Mouse (Mus musculus) liver, embryonic 12.5 days (tissue): ENCODE measurements around the gene Macf1. TPM values are rescaled to one million over a fixed set of nuclear protein-coding genes. Genes with fewer than 3 reads are reported as not detected.
A peak's percentile ranks its signal among the peaks of the same experiment; 100 is the strongest.
"Not testable (repeated sequence)": the region's sequence is repeated elsewhere in the genome, so short reads cannot be mapped to it uniquely, and the experiment has no call there.

Experiments
- ATAC-seq: fragments of 200-750 bp; cut with Nextera tagmentation; 2 replicates; pipeline ENCODE4 v1.8.0; 2017; ENCODE audit warnings: moderate number of reproducible peaks, mild to moderate bottlenecking, moderate library complexity
- H3K27ac ChIP-seq: fragments of 300-500 bp; sonication (generic); 2 replicates; pipeline ENCODE4 v1.5.1; 2016; ENCODE audit warnings: mild to moderate bottlenecking
- H3K27me3 ChIP-seq: fragments of 300-500 bp; sonication (generic); replicated peaks from 2 replicates; pipeline ENCODE4 v1.6.1; 2016; ENCODE audit warnings: mild to moderate bottlenecking, moderate library complexity
- H3K36me3 ChIP-seq: fragments of 300-500 bp; sonication (generic); 2 replicates; pipeline ENCODE4 v1.6.1; 2016; ENCODE audit warnings: mild to moderate bottlenecking, moderate library complexity
- H3K4me1 ChIP-seq: fragments of 300-500 bp; sonication (generic); 2 replicates; pipeline ENCODE4 v1.6.1; 2016
- H3K4me2 ChIP-seq: fragments of 300-500 bp; sonication (generic); 2 replicates; pipeline ENCODE4 v1.6.1; 2016; ENCODE audit warnings: mild to moderate bottlenecking, moderate library complexity
- H3K4me3 ChIP-seq: fragments of 300-500 bp; sonication (generic); 2 replicates; pipeline ENCODE4 v1.5.1; 2016; ENCODE audit warnings: mild to moderate bottlenecking, moderate library complexity
- H3K9ac ChIP-seq: fragments of 300-500 bp; sonication (generic); 2 replicates; pipeline ENCODE4 v1.6.1; 2016; ENCODE audit warnings: mild to moderate bottlenecking, moderate library complexity
- H3K9me3 ChIP-seq: fragments of 300-500 bp; sonication (generic); replicated peaks from 2 replicates; pipeline ENCODE4 v1.6.1; 2016; ENCODE audit warnings: mild to moderate bottlenecking, moderate library complexity
- WGBS: fragments of 180-500 bp; shearing (Covaris S2); methylation state at CpG from one replicate; pipeline ENCODE4 v1.1.7; 2016; ENCODE audit not compliant: insufficient replicate concordance; 5-methylcytosine and 5-hydroxymethylcytosine counted together
- polyA plus RNA-seq: library from polyadenylated mRNA; unstranded; fragments of >200 nt; fragmentation: Nextera tagmentation; extraction: Ambion mirVana; gene quantifications from 2 replicates; pipeline ENCODE4 v1.2.1, GENCODE M21; 2016

Macf1 gene
- polyA plus RNA-seq, 1 experiment from 2014 or later, result 15.1 TPM

GRCm38 (mm10) chr4:123520123-123520522 is 164.0 kb downstream of the Macf1 start:
- not testable (repeated sequence) for ATAC-seq, H3K4me2 ChIP-seq, H3K9ac ChIP-seq, H3K4me3 ChIP-seq, H3K9me3 ChIP-seq, H3K27ac ChIP-seq, H3K4me1 ChIP-seq, H3K27me3 ChIP-seq, H3K36me3 ChIP-seq
- WGBS, result 51% methylated on average over 5 of the region's 5 CpGs

DNA sequence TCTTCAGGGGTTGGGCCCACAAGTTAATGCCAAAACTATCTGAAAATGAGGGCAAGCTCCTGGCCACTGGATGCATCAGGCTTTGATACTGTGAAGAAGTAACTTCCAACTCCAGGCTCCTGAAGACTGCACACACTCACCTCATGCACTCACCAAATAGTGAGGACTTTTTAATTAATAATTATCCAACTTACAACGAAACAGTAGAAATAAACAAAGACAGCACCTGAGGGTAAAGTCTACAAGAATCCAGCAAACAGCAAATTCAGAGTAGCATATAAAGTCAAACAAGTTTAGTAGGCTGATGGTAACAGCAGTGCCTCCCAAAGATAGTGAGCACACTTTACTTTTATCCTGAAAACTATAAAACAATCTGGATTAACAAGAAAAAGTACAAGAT is 168.5 kb downstream of the Macf1 start:
- Histone ChIP-seq H3K4me3 (no peak overlapping the region), H3K36me3 (peaks cover 19% of the 10 kb centered on the region), H3K27ac (no peak overlapping the region), H3K9me3 (no peaks in the 10 kb centered on the region), H3K4me2 (no peak overlapping the region), H3K4me1 (no peaks in the 10 kb centered on the region), H3K9ac (no peak overlapping the region), H3K27me3 (no peaks in the 10 kb centered on the region)
- no peak for ATAC-seq
- WGBS, result 62% methylated on average over 1 of the region's 1 CpGs

DNA sequence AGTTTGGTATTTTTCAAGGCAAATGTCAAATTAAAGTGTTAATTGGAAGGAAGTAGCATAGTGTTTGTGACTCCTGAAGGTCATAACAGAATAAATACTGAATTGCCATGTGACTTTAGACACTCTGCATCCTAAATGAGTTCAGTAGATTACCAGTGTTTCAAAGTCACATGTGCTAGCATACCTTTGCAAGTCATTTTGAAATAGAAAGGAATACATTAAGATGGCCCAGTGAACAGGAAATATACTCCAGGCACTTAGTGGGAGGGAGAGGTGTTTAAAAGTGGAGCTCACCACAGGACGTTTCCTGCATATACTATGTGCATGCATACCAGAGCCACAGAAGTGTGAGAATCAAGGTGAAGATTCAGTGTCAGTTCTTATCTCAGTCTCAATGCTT is 174.0 kb downstream of the Macf1 start:
- no peaks in the 10 kb centered on the region for H3K9me3 ChIP-seq
- H3K27me3 ChIP-seq, result no peaks in the 10 kb centered on the region
- H3K36me3 ChIP-seq, result peaks cover 69% of the 10 kb centered on the region
- 52% methylated on average over 1 of the region's 1 CpGs for WGBS
- no peak for ATAC-seq
- no peak overlapping the region for H3K4me2 ChIP-seq
- H3K27ac ChIP-seq, result no peak overlapping the region
- H3K4me3 ChIP-seq, result no peak overlapping the region
- H3K9ac ChIP-seq, result no peak overlapping the region
- no peaks in the 10 kb centered on the region for H3K4me1 ChIP-seq

DNA sequence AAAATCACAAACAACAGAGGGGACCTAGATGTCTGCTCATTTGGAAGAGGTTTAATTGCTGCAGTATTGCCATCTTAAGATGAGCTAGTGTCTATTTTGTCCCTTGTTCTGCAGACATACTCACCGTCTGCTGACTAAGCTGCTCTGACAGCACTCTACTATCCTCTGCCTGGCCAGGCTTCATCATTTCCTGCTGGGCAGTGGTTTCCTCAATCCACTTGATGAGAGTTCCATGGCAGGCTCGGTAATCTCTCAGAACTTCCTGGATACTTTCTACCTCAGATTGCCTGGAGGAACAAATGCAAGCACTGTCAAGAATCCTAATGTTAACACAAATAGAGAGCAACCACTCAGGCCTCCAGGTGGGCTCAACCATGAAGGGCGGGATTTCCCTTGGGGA is 195.1 kb downstream of the Macf1 start:
- no peak overlapping the region for H3K4me3 ChIP-seq
- H3K9ac ChIP-seq, result no peak overlapping the region
- no peaks in the 10 kb centered on the region for H3K27me3 ChIP-seq
- H3K4me2 ChIP-seq, result no peak overlapping the region
- no peak for ATAC-seq
- no peaks in the 10 kb centered on the region for H3K4me1 ChIP-seq
- no peaks in the 10 kb centered on the region for H3K9me3 ChIP-seq
- H3K36me3 ChIP-seq, result peaks cover 83% of the 10 kb centered on the region
- 50% methylated on average over 3 of the region's 3 CpGs for WGBS
- no peak overlapping the region for H3K27ac ChIP-seq

DNA sequence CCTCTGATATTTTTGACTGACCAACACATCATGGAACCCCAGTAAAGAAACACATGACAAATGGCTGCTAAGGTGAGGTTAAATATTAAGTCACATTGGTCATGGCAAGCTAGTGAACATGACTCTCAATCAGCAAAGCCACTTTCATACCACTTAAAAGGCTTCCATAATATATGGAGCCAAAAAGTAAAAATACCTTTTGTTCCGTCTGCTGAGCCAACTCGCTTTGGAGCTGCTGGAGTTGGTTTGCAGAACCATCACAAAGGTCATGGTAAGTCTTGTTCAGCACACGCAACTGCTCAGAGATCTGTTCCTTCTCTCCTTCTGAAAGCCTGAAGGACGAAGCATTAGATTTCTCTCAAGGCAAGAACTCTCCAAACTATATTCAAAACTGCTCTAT is 204.2 kb downstream of the Macf1 start:
- no peak for ATAC-seq
- Histone ChIP-seq H3K4me2 (no peak overlapping the region), H3K36me3 (peaks cover 60% of the 10 kb centered on the region), H3K4me1 (no peaks in the 10 kb centered on the region), H3K9ac (no peak overlapping the region), H3K27me3 (no peaks in the 10 kb centered on the region), H3K27ac (no peak overlapping the region), H3K4me3 (no peak overlapping the region), H3K9me3 (no peaks in the 10 kb centered on the region)
- 81% methylated on average over 4 of the region's 4 CpGs for WGBS

DNA sequence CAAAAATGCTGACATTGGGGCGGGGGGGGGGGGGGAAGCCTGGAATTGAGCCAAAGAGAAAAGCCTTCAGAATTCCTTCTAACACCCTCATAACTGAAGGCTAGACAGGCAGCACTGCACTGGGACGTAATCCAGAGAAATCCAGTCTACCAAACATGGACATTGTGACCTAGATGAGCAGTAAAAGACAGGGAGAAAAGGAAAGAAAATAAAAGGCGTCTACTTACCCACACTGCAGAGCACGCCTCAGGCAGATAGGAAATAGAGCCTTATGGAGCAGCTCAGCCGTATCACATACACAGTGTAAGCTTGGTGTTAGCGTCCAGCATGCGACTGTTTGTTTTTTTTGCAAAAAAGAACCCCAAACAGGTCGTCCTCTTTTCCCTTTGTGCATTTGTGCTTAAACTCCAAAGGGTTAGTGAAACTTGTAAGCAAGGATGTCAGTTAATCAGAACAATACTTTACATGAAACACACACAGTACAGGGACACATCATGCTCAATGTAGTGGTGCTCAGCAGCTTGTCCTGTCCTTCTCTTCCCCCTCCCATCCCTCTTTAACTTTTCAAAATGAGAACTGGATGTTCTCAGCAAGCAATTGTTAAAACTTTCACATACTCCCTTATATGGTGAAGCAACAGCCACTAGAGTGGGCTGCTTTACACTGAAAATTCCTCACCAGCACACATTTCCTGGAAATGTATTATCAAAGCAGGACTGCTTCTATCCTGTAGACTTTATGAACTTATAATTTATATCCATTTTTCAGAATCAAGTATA is 205.3 kb downstream of the Macf1 start:
- Histone ChIP-seq H3K4me3 (no peak overlapping the region), H3K27me3 (no peaks in the 10 kb centered on the region), H3K4me1 (no peaks in the 10 kb centered on the region), H3K27ac (no peak overlapping the region), H3K9ac (no peak overlapping the region), H3K36me3 (peaks cover 64% of the 10 kb centered on the region), H3K4me2 (no peak overlapping the region), H3K9me3 (no peaks in the 10 kb centered on the region)
- no peak for ATAC-seq
- WGBS, result 78% methylated on average over 8 of the region's 8 CpGs

GRCm38 (mm10) chr4:123465799-123466198 is 218.4 kb downstream of the Macf1 start:
- no peaks in the 10 kb centered on the region for H3K4me1 ChIP-seq
- peaks cover 58% of the 10 kb centered on the region for H3K36me3 ChIP-seq
- H3K27me3 ChIP-seq, result no peaks in the 10 kb centered on the region
- H3K4me3 ChIP-seq, result no peak overlapping the region
- ATAC-seq, result no peak
- H3K9me3 ChIP-seq, result no peaks in the 10 kb centered on the region
- no peak overlapping the region for H3K27ac ChIP-seq
- WGBS, result 38% methylated on average over 1 of the region's 1 CpGs
- no peak overlapping the region for H3K4me2 ChIP-seq
- H3K9ac ChIP-seq, result no peak overlapping the region

GRCm38 (mm10) chr4:123460595-123461272 is 223.4 kb downstream of the Macf1 start:
- no peak overlapping the region for H3K9ac ChIP-seq
- no peak overlapping the region for H3K4me2 ChIP-seq
- ATAC-seq, result 0 out of 2 replicates have a peak, but pooled peaks have one; percentile 35
- no peaks in the 10 kb centered on the region for H3K4me1 ChIP-seq
- H3K27ac ChIP-seq, result no peak overlapping the region
- WGBS, result 58% methylated on average over 8 of the region's 8 CpGs
- H3K9me3 ChIP-seq, result no peaks in the 10 kb centered on the region
- H3K27me3 ChIP-seq, result no peaks in the 10 kb centered on the region
- no peak overlapping the region for H3K4me3 ChIP-seq
- peaks cover 86% of the 10 kb centered on the region for H3K36me3 ChIP-seq

- H3K4me3 ChIP-seq, result no peak overlapping the region
- ATAC-seq, result no peak
- WGBS, result 70% methylated on average over 7 of the region's 7 CpGs
- no peaks in the 10 kb centered on the region for H3K27me3 ChIP-seq
- no peaks in the 10 kb centered on the region for H3K4me1 ChIP-seq
- peaks cover 81% of the 10 kb centered on the region for H3K36me3 ChIP-seq
- no peaks in the 10 kb centered on the region for H3K9me3 ChIP-seq
- H3K4me2 ChIP-seq, result no peak overlapping the region
- H3K27ac ChIP-seq, result no peak overlapping the region
- no peak overlapping the region for H3K9ac ChIP-seq
These were observed 229.1 kb downstream of the Macf1 start for GRCm38 (mm10) chr4:123454871-123455640.

GRCm38 (mm10) chr4:123453729-123454128 is 230.4 kb downstream of the Macf1 start:
- H3K4me2 ChIP-seq, result no peak overlapping the region

DNA sequence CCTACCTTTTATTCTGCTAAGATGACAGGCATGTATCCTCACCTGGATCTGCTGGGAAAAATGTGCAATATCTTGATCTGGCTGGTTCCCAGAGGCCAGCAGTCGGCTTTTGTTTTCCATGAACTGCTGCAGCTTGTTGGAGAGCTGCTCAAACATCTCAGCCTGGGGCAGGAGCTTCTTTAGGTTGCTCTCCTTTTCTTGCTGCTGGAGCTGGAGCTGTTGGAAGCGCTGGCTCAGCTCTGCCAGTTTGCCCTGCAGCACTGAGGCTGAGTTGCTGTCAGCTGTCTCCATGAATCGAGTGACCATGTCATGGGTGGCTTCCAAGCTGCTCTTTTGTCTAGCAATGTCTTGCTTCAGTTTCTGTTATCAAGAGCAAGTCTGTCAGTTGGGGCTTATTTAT is 232.2 kb downstream of the Macf1 start:
- H3K9me3 ChIP-seq, result no peaks in the 10 kb centered on the region
- H3K4me2 ChIP-seq, result no peak overlapping the region
- no peak overlapping the region for H3K4me3 ChIP-seq
- 84% methylated on average over 3 of the region's 3 CpGs for WGBS
- no peak for ATAC-seq
- H3K9ac ChIP-seq, result no peak overlapping the region
- no peaks in the 10 kb centered on the region for H3K27me3 ChIP-seq
- H3K27ac ChIP-seq, result no peak overlapping the region
- peaks cover 84% of the 10 kb centered on the region for H3K36me3 ChIP-seq
- H3K4me1 ChIP-seq, result peaks cover 6% of the 10 kb centered on the region

More at GRCm38 (mm10) chr4:123453729-123454128, 230.4 kb downstream of the Macf1 start:
- no peak for ATAC-seq
- H3K9ac ChIP-seq, result no peak overlapping the region
- H3K27me3 ChIP-seq, result no peaks in the 10 kb centered on the region
- no peak overlapping the region for H3K4me3 ChIP-seq
- H3K4me1 ChIP-seq, result no peaks in the 10 kb centered on the region
- H3K9me3 ChIP-seq, result no peaks in the 10 kb centered on the region
- H3K36me3 ChIP-seq, result peaks cover 83% of the 10 kb centered on the region
- 90% methylated on average over 1 of the region's 1 CpGs for WGBS
- no peak overlapping the region for H3K27ac ChIP-seq

DNA sequence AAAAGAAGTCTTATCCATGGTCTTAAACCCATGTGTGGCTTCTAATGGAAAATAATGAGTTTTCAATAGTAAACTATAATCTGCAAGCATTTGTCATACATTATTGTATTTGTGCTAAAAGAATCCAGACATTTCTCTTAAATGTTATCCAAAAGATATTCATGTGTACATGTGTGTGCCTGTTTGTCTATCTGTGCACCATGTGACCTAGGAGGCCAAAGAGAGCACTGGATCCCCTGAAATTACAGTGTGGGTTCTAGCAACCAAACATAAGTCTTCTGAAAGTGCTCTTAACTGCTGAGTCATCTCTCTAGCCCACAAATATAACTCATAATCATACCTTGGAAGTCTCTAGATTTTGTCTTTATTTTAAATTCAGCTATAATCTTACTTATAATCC is 234.9 kb downstream of the Macf1 start:
- no peak overlapping the region for H3K4me3 ChIP-seq
- H3K9ac ChIP-seq, result no peak overlapping the region
- no peak for ATAC-seq
- peaks cover 75% of the 10 kb centered on the region for H3K36me3 ChIP-seq
- no peak overlapping the region for H3K27ac ChIP-seq
- H3K9me3 ChIP-seq, result no peaks in the 10 kb centered on the region
- no peak overlapping the region for H3K4me2 ChIP-seq
- H3K4me1 ChIP-seq, result peaks cover 10% of the 10 kb centered on the region
- H3K27me3 ChIP-seq, result no peaks in the 10 kb centered on the region
